Mouse (Mus musculus) G1E (cell line): ENCODE data around the gene Cdk5rap1.

Experiments used
- CTCF ChIP-seq: IDR thresholded peaks from 2 replicates; pipeline ENCODE4 v1.5.1; 2012; ENCODE audit warnings: low read depth, low read length, inconsistent platforms, mixed read lengths
- GATA1 ChIP-seq: IDR thresholded peaks from 2 replicates; pipeline ENCODE4 v1.6.1; 2012; ENCODE audit warnings: borderline replicate concordance, low read length, inconsistent platforms, mixed read lengths
- TAL1 ChIP-seq: conservative IDR thresholded peaks from 2 replicates; pipeline ENCODE4 v1.6.1; 2012; ENCODE audit warnings: low read depth, low read length, inconsistent platforms, mixed read lengths

DNA sequence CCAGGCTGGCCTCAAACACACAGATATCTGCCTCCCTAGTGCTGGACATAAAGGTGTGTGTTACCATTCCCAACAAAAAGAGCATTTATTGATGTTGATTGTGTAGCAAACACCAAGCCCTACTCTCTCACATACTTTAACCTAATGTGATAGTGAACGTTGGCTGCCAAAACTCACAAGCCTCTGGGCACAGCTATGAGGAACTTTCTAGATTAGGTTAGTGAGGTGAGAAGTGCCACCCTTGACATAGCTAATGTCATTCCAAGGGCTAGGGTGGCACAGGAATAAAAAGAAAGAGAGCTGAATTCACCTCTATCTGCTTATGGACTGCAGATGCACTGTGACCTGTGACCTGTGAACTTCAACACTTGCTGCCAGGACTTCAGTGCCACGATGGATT is 23.7 kb upstream of the Cdk5rap1 start:
- no peak for TF ChIP-seq CTCF
- no peak for TF ChIP-seq GATA1
- no peak for TF ChIP-seq TAL1
